Mouse (Mus musculus): ENCODE data around the gene A4galt. TPM values are rescaled to one million over a fixed set of nuclear protein-coding genes. Genes with fewer than 3 reads are reported as not detected.

A4galt gene
- 28.4 TPM for polyA plus RNA-seq (2012; fragmentation: generic; extraction: Trizol)

DNA sequence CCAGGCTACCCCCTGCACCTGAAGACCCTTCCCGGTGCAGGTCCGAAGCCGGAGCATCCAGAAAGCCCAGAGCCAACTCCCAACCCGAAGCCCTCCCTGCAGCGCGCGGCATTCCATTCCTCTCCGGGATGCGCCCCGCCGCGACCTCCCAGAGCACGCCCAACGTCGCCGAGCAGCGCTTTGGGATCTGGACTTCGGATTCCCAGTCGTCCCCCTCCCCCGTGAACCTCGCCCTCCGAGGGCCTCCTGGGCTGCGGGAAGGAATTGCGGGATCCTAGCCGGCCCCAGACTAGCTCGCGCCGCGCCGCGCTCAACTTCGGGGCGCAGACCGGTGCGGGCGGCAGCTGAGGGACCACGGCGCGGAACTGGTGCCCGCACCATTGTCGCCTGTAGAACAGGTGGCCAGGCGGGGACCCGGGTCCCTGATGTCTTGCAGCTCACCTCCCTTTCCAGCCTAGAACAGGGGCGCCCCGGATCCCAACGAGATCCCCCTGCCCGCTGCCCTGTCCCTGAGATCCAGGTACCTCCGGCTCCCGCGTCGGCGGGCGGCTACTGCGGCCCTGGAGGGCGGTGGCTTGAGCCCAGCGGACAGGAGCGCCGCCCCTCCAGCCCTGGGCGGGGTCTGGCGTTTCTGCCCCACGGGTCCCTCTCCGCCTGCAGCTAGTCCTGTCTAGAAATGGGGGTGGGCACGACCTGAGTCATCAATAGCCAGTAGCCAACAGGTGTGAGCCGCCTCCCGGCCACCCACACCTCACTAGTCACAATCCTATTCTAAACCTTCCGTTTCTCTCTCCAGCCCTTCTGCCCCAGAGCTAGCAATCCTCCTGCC lies at the start of gene A4galt:
Gene A4galt (minus strand): TSS at position 599 of the 829 bp plus-strand sequence.
- Histone ChIP-seq H3K36me3 (ENCODE audit: control insufficient read depth, insufficient read depth) (no peaks in the 10 kb centered on the region), H3K4me3 (peak within 1 kb of the TSS; percentile 60), H3K27me3 (ENCODE audit: control insufficient read depth, insufficient read depth, insufficient read length) (no peaks in the 10 kb centered on the region), H3K4me2 (ENCODE audit: low read depth) (peak within 1 kb of the TSS; percentile 96), H3K79me2 (ENCODE audit: control insufficient read depth, insufficient read depth) (peaks cover 14% of the 10 kb centered on the region), H3ac (ENCODE audit: control insufficient read depth, insufficient read length) (peak within 1 kb of the TSS; percentile 9)
- no peak for TF ChIP-seq TCF12 (IDR thresholded peaks at IDR 0.05; ENCODE audit: insufficient read depth, poor library complexity, severe bottlenecking)
- peak in 1 of 3 experiments; percentile 66 for TF ChIP-seq MYOG (IDR thresholded peaks at IDR 0.05; ENCODE audit: control insufficient read depth in 1 of 3, insufficient read depth in 1 of 3, insufficient read length in 2 of 3, low read depth in 2 of 3)
- TF ChIP-seq POLR2AphosphoS2 (IDR thresholded peaks at IDR 0.05; ENCODE audit: insufficient read length, low read depth) = peak; percentile 87
- peak; percentile 91 for TF ChIP-seq POLR2A (IDR thresholded peaks at IDR 0.05; ENCODE audit: insufficient read length, low read depth)
- peak in 2 of 3 experiments; percentile 56 to 92 for TF ChIP-seq MYOD1 (IDR thresholded peaks at IDR 0.05; ENCODE audit: control insufficient read depth in 1 of 3, insufficient read length in 2 of 3, low read depth in 2 of 3)

DNA sequence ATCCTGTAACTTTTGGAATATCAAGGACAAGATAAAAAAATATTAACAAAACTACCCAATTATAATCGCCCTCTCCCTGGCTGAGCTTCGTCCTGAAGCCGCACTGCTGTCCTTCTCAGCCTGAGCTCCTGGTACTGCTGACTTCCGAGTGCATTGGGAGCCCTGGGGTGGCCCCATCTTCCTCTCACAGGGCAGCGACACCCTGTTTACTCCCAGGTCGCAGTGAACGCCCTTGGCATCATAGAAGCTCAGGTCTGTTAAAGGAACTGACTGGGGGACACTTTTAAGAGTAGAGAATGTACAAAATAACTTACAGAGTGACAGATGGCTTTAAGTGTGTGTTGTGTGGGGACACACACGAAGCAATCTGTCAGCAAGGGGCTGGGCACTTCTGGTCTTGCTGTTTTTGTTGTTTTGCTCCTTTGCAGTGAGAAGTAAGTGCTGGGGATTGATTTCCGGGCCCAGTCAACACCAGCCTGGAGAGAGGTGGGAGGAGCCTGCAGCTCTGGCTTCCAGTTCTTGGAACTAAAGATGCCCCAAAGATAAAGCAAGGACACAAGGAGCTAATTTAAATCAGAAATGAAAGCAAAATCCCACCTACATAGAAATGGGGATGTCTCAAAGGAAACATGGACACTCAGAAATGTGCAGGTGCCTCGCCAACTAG lies 48.5 kb upstream of the A4galt start:
- H3K79me2 ChIP-seq (ENCODE audit: control insufficient read depth, insufficient read depth) = no peaks in the 10 kb centered on the region
- no peak for TF ChIP-seq REST (IDR thresholded peaks at IDR 0.05; ENCODE audit: insufficient read depth, insufficient read length)
- TF ChIP-seq TCF3 (IDR thresholded peaks at IDR 0.05; ENCODE audit: insufficient read length, low read depth) = no peak
- TF ChIP-seq CEBPB (IDR thresholded peaks at IDR 0.05; ENCODE audit: insufficient read depth, poor library complexity, severe bottlenecking) = no peak
- TF ChIP-seq MAX (IDR thresholded peaks at IDR 0.05; ENCODE audit: low read depth) = no peak
- TF ChIP-seq USF1 (IDR thresholded peaks at IDR 0.05; ENCODE audit: low read depth) = no peak
- TF ChIP-seq E2F4 (IDR thresholded peaks at IDR 0.05; ENCODE audit: insufficient read depth) = no peak
- no peak for TF ChIP-seq TCF12 (IDR thresholded peaks at IDR 0.05; ENCODE audit: insufficient read depth, poor library complexity, severe bottlenecking)
- no peak for TF ChIP-seq POLR2AphosphoS2 (IDR thresholded peaks at IDR 0.05; ENCODE audit: insufficient read length, low read depth)
- no peak for TF ChIP-seq MYOG (IDR thresholded peaks at IDR 0.05; ENCODE audit: control insufficient read depth in 1 of 3, insufficient read depth in 1 of 3, insufficient read length in 2 of 3, low read depth in 2 of 3)
- TF ChIP-seq MYOD1 (IDR thresholded peaks at IDR 0.05; ENCODE audit: control insufficient read depth in 1 of 3, insufficient read length in 2 of 3, low read depth in 2 of 3) = no peak
- H3K36me3 ChIP-seq (ENCODE audit: control insufficient read depth, insufficient read depth) = peaks cover 37% of the 10 kb centered on the region
- no peak overlapping the region for H3K4me2 ChIP-seq (ENCODE audit: low read depth)
- H3ac ChIP-seq (ENCODE audit: control insufficient read depth, insufficient read length) = no peak overlapping the region
- H3K27me3 ChIP-seq (ENCODE audit: control insufficient read depth, insufficient read depth, insufficient read length) = no peaks in the 10 kb centered on the region
- H3K4me3 ChIP-seq = no peak overlapping the region

DNA sequence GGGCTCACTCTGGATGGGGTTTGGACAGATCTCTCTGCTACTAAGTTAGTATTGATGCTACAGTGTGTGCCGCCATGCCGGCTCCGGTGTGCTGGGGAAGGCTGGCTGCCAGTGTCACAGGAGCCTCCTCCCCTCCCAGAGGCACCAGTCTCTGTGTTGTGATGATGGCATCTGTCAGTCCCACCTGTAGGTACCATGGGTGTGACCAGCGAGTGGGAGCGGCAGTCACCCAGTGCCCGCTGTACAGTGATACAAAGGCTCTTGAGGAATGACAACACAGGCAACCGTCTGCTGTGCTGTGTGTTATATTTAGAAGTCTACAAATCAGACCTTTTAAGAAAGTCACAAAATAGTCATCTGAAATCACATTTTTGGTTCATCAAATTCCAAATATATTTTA lies 47.9 kb upstream of the A4galt start:
- H3K79me2 ChIP-seq (ENCODE audit: control insufficient read depth, insufficient read depth) = no peaks in the 10 kb centered on the region
- H3K4me2 ChIP-seq (ENCODE audit: low read depth) = no peak overlapping the region
- TF ChIP-seq E2F4 (IDR thresholded peaks at IDR 0.05; ENCODE audit: insufficient read depth) (no peak), REST (IDR thresholded peaks at IDR 0.05; ENCODE audit: insufficient read depth, insufficient read length) (no peak), MYOG (IDR thresholded peaks at IDR 0.05; ENCODE audit: control insufficient read depth in 1 of 3, insufficient read depth in 1 of 3, insufficient read length in 2 of 3, low read depth in 2 of 3) (no peak), USF1 (IDR thresholded peaks at IDR 0.05; ENCODE audit: low read depth) (no peak), POLR2AphosphoS2 (IDR thresholded peaks at IDR 0.05; ENCODE audit: insufficient read length, low read depth) (no peak), POLR2A (IDR thresholded peaks at IDR 0.05; ENCODE audit: insufficient read length, low read depth) (no peak), MYOD1 (IDR thresholded peaks at IDR 0.05; ENCODE audit: control insufficient read depth in 1 of 3, insufficient read length in 2 of 3, low read depth in 2 of 3) (no peak), TCF12 (IDR thresholded peaks at IDR 0.05; ENCODE audit: insufficient read depth, poor library complexity, severe bottlenecking) (no peak), CEBPB (IDR thresholded peaks at IDR 0.05; ENCODE audit: insufficient read depth, poor library complexity, severe bottlenecking) (no peak), SRF (IDR thresholded peaks at IDR 0.05; ENCODE audit: control insufficient read depth, insufficient read length, low read depth) (no peak), MAX (IDR thresholded peaks at IDR 0.05; ENCODE audit: low read depth) (no peak), TCF3 (IDR thresholded peaks at IDR 0.05; ENCODE audit: insufficient read length, low read depth) (no peak)
- no peaks in the 10 kb centered on the region for H3K27me3 ChIP-seq (ENCODE audit: control insufficient read depth, insufficient read depth, insufficient read length)
- H3ac ChIP-seq (ENCODE audit: control insufficient read depth, insufficient read length) = no peak overlapping the region
- no peak overlapping the region for H3K4me3 ChIP-seq
- H3K36me3 ChIP-seq (ENCODE audit: control insufficient read depth, insufficient read depth) = peaks cover 33% of the 10 kb centered on the region

DNA sequence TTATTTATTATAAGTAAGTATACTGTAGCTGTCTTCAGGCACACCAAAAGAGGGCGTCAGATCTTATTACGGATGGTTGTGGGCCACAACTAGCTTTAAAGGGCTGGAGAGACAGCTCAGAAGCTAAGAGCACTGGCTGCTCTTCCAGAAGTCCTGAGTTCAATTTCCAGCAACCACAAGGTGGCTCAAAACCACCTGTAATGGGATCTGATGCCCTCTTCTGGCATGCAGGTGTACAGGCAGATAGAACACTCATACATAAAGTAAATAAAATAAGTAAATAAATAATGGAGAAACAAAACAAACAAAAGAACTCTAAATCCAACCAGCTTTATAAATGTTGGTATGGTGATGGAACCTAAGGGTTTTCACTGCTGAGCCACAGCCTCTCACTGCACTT lies 47.2 kb upstream of the A4galt start:
- Histone ChIP-seq H3K79me2 (ENCODE audit: control insufficient read depth, insufficient read depth) (no peaks in the 10 kb centered on the region), H3K4me3 (no peak overlapping the region), H3K36me3 (ENCODE audit: control insufficient read depth, insufficient read depth) (peaks cover 31% of the 10 kb centered on the region), H3K4me2 (ENCODE audit: low read depth) (no peak overlapping the region), H3ac (ENCODE audit: control insufficient read depth, insufficient read length) (no peak overlapping the region), H3K27me3 (ENCODE audit: control insufficient read depth, insufficient read depth, insufficient read length) (no peaks in the 10 kb centered on the region)
- TF ChIP-seq POLR2A (IDR thresholded peaks at IDR 0.05; ENCODE audit: insufficient read length, low read depth) (no peak), MAX (IDR thresholded peaks at IDR 0.05; ENCODE audit: low read depth) (no peak), E2F4 (IDR thresholded peaks at IDR 0.05; ENCODE audit: insufficient read depth) (no peak), REST (IDR thresholded peaks at IDR 0.05; ENCODE audit: insufficient read depth, insufficient read length) (no peak), TCF3 (IDR thresholded peaks at IDR 0.05; ENCODE audit: insufficient read length, low read depth) (no peak), SRF (IDR thresholded peaks at IDR 0.05; ENCODE audit: control insufficient read depth, insufficient read length, low read depth) (no peak), TCF12 (IDR thresholded peaks at IDR 0.05; ENCODE audit: insufficient read depth, poor library complexity, severe bottlenecking) (no peak), MYOD1 (IDR thresholded peaks at IDR 0.05; ENCODE audit: control insufficient read depth in 1 of 3, insufficient read length in 2 of 3, low read depth in 2 of 3) (no peak), CEBPB (IDR thresholded peaks at IDR 0.05; ENCODE audit: insufficient read depth, poor library complexity, severe bottlenecking) (no peak), POLR2AphosphoS2 (IDR thresholded peaks at IDR 0.05; ENCODE audit: insufficient read length, low read depth) (no peak)

Measured in myocyte (in vitro differentiated cells).